Mouse (Mus musculus): ENCODE results near the gene Pex1.

- TF ChIP-seq POLR2AphosphoS2 (IDR thresholded peaks at IDR 0.05; ENCODE audit: low read length) (no peak), SIN3A (IDR thresholded peaks at IDR 0.05; ENCODE audit: low read length) (no peak), CTCF (IDR thresholded peaks at IDR 0.05 in 2 of 3, conservative IDR thresholded peaks at IDR 0.05 in 1 of 3; ENCODE audit: control insufficient read depth in 1 of 3, insufficient read depth in 1 of 3, low read depth in 2 of 3, low read length in 3 of 3, poor library complexity in 1 of 3, severe bottlenecking in 1 of 3) (no peak), POLR2A (IDR thresholded peaks at IDR 0.05; ENCODE audit: control insufficient read depth in 1 of 2, insufficient read depth in 1 of 2, low read depth in 1 of 2, low read length in 2 of 2, poor library complexity in 1 of 2) (no peak), MAZ (IDR thresholded peaks at IDR 0.05; ENCODE audit: low read depth, low read length) (no peak), NELFE (IDR thresholded peaks at IDR 0.05; ENCODE audit: low read depth, low read length) (no peak), E2F4 (IDR thresholded peaks at IDR 0.05; ENCODE audit: borderline replicate concordance, low read depth, low read length) (no peak), EP300 (IDR thresholded peaks at IDR 0.05; ENCODE audit: low read depth in 1 of 2, low read length in 2 of 2) (peak; percentile 52 to 65; a peak in 3 of 4 replicates)
These were observed 1.3 kb downstream of the Pex1 start for GRCm38 (mm10) chr5:3597171-3597570.

Data from MEL (cell line).